Mouse (Mus musculus) mesoderm, embryonic 11.5 days (tissue): ENCODE measurements at regions not wholly inside any gene's neighbourhood (a gene's known extent, or its start where the extent isn't known, plus 50 kb on each side); places are given as distances from the start of the nearest gene placed in this dataset.

Source experiments
- DNase-seq: peaks from one replicate; pipeline ENCODE4 v3.0.0-alpha.2; 2012; ENCODE audit warnings: low read depth, low spot score

DNA sequence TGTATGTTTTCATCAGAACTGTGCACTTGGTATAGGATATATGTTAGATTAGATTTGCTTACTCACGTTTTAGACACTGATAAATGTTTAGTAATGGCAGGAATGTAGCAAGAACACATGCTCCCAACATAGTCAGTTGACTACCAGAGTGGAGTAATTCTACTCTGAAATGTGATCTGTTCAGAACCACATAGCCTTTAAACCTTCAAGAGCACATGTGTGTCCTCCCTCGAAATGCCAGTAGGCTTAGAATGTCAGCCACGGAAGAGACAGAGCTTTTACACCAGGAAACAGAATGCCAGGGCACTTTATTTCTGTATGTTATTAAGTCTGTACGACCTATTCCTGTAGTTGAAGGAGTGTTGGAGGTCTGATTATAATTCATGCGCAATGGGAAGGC, 51.3 kb upstream of the Cd28 start:
- no peak for DNase-seq

DNA sequence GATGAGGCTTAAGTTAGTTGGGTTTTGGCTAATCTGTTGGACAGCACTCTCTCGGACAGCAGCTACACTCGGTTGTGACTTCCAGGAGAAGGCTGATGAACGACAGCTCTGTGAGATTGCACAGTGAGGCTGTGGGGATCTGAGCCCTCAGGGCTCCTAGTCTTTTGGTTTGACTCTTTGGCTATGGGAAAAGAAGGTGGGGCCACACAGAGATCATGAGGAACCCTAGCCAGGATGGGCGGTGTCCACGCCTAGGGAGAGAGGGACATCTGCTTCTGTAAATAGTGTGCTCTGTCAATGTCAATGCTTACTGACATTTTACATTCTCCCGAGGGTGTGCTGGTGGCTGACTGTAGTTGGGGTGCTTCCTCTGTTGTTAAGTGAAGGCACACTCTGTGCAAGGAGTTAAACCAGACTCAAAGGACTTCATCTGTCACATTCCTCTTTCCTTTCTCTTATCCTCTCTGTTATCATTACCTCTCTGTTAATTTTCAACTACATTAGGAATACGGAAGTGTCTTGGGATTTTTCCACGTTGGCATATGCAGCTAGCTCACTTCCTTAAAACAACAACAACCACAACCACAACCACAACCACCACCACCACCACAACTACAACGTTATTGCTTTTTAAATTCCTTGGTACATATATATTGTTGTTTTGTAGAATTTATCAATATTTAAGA, 54.2 kb upstream of the Cd28 start:
- no peak for DNase-seq

GRCm38 (mm10) chr1:60661857-60662256, 54.7 kb upstream of the Cd28 start:
- no peak for DNase-seq

DNA sequence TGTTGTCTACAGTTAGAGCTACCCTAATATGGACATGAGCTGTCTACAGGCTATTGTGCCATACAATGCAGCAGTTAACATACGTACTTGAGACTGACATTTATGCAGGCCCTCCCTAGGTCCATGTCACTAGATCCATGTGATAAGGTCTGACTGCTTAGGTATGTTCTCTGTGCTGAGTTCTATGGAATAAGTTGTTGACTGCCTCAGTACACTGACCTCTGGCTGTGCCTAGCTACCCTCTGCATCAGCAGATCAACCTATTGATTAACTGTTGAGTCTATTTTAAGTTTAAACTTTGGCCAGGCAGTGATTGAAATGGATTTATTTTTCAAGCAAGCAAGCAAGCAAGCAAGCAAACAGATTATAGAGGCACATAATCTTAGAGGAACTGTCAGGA, 57.0 kb upstream of the Cd28 start:
- no peak for DNase-seq

DNA sequence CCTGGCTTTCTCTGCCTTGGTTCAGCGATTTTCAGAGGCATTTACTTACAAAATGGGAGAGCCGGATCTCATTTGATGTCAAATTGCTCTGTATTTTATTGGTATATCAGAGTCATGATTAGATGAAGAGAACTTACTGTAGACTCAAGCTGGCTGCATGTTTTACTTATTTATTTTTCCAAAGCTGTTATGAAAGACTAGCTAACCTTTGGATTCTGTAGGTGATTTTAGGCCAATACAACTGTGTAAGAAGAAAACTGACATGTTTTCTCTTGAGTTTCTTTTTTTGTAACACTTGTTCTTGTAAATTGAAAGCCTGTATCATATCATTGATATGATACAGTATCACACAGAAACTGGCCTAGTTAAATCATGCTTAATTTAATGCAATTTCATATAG, 57.6 kb upstream of the Cd28 start:
- no peak for DNase-seq

DNA sequence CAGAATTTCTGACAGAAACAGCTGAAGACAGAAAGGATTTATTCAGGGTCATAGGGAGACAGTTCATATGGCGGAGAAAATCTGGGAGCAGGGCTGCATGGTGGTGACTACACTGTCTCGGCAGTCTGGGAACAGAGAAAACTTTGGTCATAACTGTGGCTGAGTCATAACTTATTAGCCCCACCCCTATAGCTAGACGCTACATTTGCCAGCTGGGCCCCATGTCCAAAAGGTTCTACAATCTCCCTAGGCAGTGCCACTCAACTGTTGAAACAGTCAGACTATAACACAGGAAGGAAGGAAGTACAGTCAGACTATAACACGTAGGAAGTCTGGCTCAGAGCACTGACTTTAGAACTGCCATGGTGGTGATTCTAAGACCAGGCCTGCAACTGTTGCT, 58.2 kb upstream of the Cd28 start:
- no peak for DNase-seq

- DNase-seq: no peak
Observed at GRCm38 (mm10) chr1:60657511-60657910, 59.1 kb upstream of the Cd28 start.

DNA sequence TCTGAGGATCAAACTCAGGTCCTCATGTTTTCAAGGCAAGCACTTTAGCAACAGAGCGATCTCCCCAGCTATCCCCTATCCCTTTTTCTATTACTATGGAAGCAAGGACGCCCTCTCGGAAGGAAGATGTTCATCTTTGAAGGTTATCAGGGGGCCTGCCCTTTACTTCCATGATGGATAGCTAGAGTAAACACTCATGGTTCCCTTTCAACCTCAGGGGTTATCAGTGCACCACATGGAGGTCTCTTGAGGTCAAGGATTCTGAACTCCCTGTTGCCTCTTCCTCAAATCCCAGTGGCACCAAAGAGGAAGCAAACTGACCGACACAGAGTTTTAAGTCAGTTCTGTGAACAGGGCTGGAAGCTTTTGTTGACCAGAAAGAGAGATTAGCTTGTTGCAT, 59.6 kb upstream of the Cd28 start:
- DNase-seq: no peak

- no peak for DNase-seq
Observed at GRCm38 (mm10) chr1:60655691-60656595, 60.7 kb upstream of the Cd28 start.

DNA sequence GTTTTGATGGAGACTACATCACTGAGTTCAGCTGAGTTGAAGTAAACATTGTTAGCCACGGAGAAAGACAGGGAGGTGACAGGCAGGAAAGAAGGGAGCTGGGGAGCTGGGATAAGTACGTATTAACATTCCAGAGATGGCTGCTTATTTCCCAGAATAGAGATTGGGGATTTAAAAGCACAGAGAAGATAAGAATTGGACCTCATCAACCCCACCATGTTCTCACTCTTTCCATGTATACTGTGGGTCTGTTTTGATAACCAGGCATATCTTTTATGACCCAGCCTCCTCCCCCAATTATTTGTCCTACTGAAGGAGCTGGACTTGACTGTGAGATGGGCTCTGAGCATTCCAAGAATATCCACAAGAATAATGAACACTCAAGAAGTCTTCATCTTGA, 61.4 kb upstream of the Cd28 start:
- no peak for DNase-seq

DNA sequence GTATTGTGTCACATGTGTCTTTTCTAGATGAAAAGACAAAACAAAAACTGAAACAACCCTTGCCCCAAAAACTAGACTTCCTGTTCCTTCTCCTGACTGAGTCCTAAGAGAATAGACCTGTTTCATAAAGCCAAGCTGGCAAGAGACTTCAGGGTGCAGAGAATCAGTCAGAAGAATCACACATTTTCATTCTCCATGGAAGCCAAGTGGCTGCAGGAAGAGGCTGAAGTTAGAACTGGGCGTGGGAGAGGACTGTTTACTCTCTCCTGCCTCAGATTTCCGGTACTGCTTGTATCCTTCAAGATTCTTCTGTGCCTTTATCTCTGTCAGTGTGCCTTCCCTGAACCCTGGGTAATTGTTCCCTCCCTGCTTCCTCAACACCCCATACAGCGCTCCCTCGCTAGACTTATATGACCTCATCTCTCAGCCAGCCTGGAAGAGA, 64.0 kb upstream of the Cd28 start:
- no peak for DNase-seq

- no peak for DNase-seq
Observed at GRCm38 (mm10) chr1:60650158-60650557, 66.4 kb upstream of the Cd28 start.

GRCm38 (mm10) chr1:60649303-60649850, 67.2 kb upstream of the Cd28 start:
- no peak for DNase-seq

DNA sequence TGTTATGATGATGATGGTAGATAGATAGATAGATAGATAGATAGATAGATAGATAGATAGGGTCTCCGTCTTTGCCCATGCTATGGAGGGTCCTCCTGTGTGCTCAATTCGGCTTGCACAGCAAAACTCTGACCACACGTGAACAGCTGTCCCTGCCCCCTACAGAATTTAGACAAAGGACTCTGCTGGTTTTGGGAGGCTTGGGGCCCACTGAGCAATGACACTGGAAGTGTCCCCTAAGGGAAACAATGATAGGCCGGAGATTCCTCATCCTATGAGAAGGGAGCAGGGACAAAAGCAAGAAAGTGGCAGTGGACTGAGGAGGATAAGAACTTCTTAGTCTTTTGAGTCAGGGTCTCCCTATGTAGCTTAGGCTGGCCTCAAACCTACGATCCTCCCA, 69.8 kb upstream of the Cd28 start:
- DNase-seq: no peak

DNA sequence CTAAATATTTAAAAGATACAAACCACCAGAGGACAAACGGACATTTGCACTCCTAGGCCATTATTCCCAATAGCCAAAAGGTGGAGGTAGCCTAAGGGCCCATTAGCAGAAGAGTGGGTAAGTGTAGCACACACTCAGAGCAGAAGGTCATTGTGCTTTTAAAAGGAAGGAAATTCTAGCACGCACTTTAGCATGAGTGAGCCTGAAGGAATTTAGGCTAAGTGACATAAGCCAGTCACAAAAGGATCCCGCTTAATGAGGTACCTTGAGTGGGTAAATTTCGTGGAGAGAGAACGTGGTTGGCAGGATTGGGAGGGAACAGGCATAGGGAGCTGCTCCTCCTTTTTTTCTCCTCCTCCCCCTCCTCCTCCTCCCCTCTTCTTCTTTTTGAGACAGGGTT, 70.4 kb upstream of the Cd28 start:
- DNase-seq: no peak

- DNase-seq: no peak
Observed at GRCm38 (mm10) chr1:60645176-60645575, 71.4 kb upstream of the Cd28 start.

DNA sequence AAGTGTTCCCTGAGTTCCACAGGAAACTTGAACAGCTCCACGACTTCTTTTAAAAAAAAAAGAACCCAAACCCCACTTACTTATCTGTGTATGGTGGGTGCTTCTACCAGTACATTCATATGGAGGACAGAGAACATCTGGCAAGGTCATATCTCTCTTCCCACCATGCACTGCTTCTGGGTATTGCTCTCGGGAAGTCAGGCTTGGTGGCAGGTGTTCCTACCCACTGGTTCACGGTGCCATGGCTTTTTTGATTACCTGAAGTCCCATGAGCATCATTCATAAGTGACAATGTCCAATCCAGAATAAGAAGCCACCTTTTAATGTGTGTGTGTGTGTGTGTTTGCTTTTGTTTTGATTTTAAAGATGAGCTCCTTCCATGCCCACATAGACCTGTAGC, 73.8 kb upstream of the Cd28 start:
- DNase-seq: no peak

DNA sequence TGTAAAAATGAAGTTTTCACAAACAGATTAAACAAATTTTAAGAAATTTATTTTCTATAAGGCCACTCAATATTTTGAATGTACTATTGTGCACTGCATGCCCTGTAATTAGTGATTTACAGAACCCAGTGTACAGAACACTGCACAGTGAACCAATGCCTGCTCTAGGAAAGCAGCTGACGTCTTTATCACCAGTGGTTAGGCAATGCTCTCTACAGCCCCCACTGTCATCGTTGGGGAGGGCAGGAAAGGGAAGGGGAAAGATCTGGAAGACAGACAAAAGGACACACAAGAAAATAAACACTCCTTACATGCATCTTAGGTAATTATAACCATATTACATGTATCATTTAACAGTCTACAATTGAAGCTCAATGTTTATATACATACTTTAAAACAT, 74.4 kb upstream of the Cd28 start:
- DNase-seq: no peak

DNA sequence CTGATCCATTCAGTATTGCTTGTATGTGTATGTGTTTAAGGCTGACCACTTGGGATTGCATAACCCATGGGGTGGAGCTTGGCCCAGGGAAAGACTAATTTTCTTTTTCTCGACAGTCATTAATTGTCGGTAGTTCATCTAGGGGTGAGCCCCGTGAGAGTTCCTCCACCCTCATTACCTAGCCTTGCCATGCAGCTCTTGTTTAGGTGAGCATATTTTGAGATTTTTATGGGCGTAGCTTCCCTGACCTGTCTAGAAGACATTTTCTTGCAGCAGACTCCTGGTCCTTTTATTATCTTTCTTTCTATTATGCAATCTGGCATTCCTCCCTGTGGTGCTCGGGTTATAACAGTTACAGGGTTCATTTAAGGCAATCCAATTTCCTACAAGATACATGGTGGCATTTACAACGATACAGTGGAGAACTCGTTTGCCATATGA, 74.4 kb upstream of the Raph1 start:
- no peak for DNase-seq

- DNase-seq: no peak
Observed at GRCm38 (mm10) chr1:60639536-60639935, 72.6 kb upstream of the Raph1 start.

DNA sequence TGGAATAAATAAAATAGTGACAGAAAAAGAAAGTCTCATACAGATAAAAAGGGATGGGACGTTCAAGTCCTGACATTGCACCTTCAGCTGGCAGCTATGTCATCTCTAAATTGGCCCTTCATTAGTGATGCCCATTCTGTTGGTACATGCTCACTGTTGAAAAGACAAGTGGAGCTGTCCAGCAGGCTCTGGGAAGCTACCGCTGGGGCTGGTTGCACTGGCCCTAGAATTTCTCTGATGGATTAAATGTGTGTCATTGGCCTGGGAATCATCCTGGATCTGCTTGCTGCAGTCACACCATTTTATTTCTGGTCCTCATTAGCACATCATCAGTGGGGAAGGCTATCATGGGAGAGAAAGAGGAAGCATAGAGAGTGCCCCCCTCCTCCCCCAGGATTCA, 72.2 kb upstream of the Raph1 start:
- DNase-seq: no peak

GRCm38 (mm10) chr1:60636802-60637452, 70.0 kb upstream of the Raph1 start:
- no peak for DNase-seq
